Mouse (Mus musculus) cortical plate, adult 2 months (tissue): Measurements from ENCODE around the gene March10. TPM values are rescaled to one million over a fixed set of nuclear protein-coding genes. Genes with fewer than 3 reads are reported as not detected.

ENCODE experiments used
- H3K27ac ChIP-seq: fragments of 200-500 bp; 2 replicates; pipeline ENCODE4 v1.5.1; 2012; ENCODE audit warnings: low read length, control low read depth, inconsistent platforms; ENCODE audit not compliant: insufficient read depth
- H3K4me1 ChIP-seq: fragments of 200-500 bp; 2 replicates; pipeline ENCODE4 v1.6.1; 2011; ENCODE audit warnings: low read length; ENCODE audit not compliant: control insufficient read depth, insufficient read depth
- H3K4me3 ChIP-seq: fragments of 200-500 bp; 2 replicates; pipeline ENCODE4 v1.5.1; 2011; ENCODE audit warnings: mild to moderate bottlenecking, low read length, control low read depth; ENCODE audit not compliant: insufficient read depth
- CTCF ChIP-seq: fragments of 200-500 bp; IDR thresholded peaks from 2 replicates; pipeline ENCODE4 v1.5.1; 2011; ENCODE audit warnings: mild to moderate bottlenecking, control low read depth, low read length; ENCODE audit not compliant: insufficient read depth; ENCODE audit errors: extremely low read depth
- POLR2A ChIP-seq: fragments of 200-500 bp; IDR thresholded peaks from 2 replicates; pipeline ENCODE4 v1.6.1; 2011; ENCODE audit warnings: mild to moderate bottlenecking, low read length, control low read depth; ENCODE audit not compliant: insufficient read depth; ENCODE audit errors: extremely low read depth
- polyA plus RNA-seq: library from polyadenylated mRNA; depleted of rRNA; stranded (reverse); fragments of >200 nt; gene quantifications from 2 replicates; pipeline ENCODE4 v1.2.3, GENCODE M21; 2012; rRNA removed

March10 gene
- polyA plus RNA-seq, 1 experiment, result 2.2 TPM

- no peak overlapping the region for H3K4me3 ChIP-seq
- 0 out of 2 replicates have a peak, but pooled peaks cover 5% of the 10 kb centered on the region for H3K4me1 ChIP-seq
- no peak overlapping the region for H3K27ac ChIP-seq
- TF ChIP-seq POLR2A (no peak), CTCF (no peak)
These were observed 145.1 kb downstream of the March10 start for GRCm38 (mm10) chr11:105311291-105311975.

Other genes starting within 250 kb of the March10 start
- 4.8 and 6.0 TPM in 2 replicates for gene Mrc2, start 164.1 kb downstream of the March10 start, polyA plus RNA-seq
- 58.5 and 60.1 TPM in 2 replicates for gene Tanc2, start 133.3 kb upstream of the March10 start, polyA plus RNA-seq